Comparison of ENCODE assay signal across 9 mouse cellular contexts in the genomic region with DNA sequence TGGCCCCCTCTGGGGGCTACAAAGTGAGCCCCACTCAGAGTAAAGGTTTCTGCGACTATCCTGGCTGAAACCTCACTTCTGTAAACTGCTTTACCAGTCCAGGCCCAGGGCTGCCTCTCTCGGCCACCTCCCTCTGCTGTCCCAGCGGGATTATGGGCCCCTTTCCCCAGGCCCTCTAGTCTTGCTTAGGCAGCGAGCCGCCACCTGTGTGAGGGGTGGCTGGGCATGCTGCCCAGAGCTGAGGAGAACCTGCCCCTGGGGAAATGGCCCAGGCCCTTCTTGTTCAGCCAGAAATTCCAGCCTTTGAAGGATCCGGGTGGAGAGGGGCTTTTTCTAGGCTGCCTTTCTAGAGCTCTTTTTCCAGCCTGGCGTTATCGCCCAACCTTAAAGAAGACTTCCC. TPM values are rescaled to one million over a fixed set of nuclear protein-coding genes. Genes with fewer than 3 reads are reported as not detected.
A peak's percentile ranks its signal among the peaks of the same experiment; 100 is the strongest.
DNase-seq lines count a peak whose midpoint lies in the region; ATAC-seq and TF ChIP-seq lines count a peak whose summit lies in the region.
"Had no signal": no experiment of that assay in that cellular context is flagged by ENCODE, and none has a peak within 500 bp of the region (broad histone marks: within the 10 kb centered on the region; RNA-seq: fewer than 3 reads in every experiment).

No protein-coding gene starts in this region.

- no peak overlapping the region for H3K9ac ChIP-seq in intestine, embryonic 15.5 days
- no peak overlapping the region for H3K9ac ChIP-seq in intestine, postnatal 0 days (ENCODE audit: low read depth, low read length)
- no peak overlapping the region for H3K9ac ChIP-seq in embryonic facial prominence, embryonic 14.5 days (ENCODE audit: low read depth, low read length)
- no peak overlapping the region for H3K9ac ChIP-seq in stomach, embryonic 15.5 days
- H3K9ac ChIP-seq: liver, embryonic 13.5 days had no signal

- TF ChIP-seq CTCF in intestine, postnatal 0 days (IDR thresholded peaks at IDR 0.05; ENCODE audit: low read depth), result no peak

- peak overlapping the region; percentile 34; the same call in 1 of the 2 replicates for H3K27ac ChIP-seq in intestine, embryonic 15.5 days
- no peak overlapping the region for H3K27ac ChIP-seq in intestine, postnatal 0 days (ENCODE audit: low read depth, low read length)
- peak overlapping the region; percentile 50 for H3K27ac ChIP-seq in embryonic facial prominence, embryonic 14.5 days (replicated peaks; ENCODE audit: low read depth, low read length)
- peak overlapping the region; percentile 70 for H3K27ac ChIP-seq in stomach, embryonic 15.5 days
- H3K27ac ChIP-seq: liver, embryonic 13.5 days had no signal

- peak; percentile 87 for DNase-seq in embryonic facial prominence, embryonic 14.5 days (ENCODE audit: low spot score)
- DNase-seq in kidney, postnatal 4 days, result peak; percentile 51 to 72
- no peak for DNase-seq in urinary bladder, adult 18-20 months (ENCODE audit: low spot score in 2 of 2)
- DNase-seq in layer of hippocampus, postnatal 10 days (ENCODE audit: low spot score in 2 of 2), result no peak
- no peak for DNase-seq in cerebellum, adult 18-20 months
- DNase-seq: liver, embryonic 13.5 days had no signal

- peak; percentile 50 for ATAC-seq in intestine, embryonic 15.5 days
- no peak for ATAC-seq in intestine, postnatal 0 days
- ATAC-seq in embryonic facial prominence, embryonic 14.5 days (ENCODE audit: low read depth), result peak; percentile 79
- peak; percentile 68; the same call in 1 of the 2 replicates for ATAC-seq in stomach, embryonic 15.5 days (ENCODE audit: insufficient read depth, low FRiP score, low read depth)

- no peaks in the 10 kb centered on the region for H3K36me3 ChIP-seq in intestine, embryonic 15.5 days
- no peaks in the 10 kb centered on the region for H3K36me3 ChIP-seq in intestine, postnatal 0 days (ENCODE audit: control insufficient read depth, insufficient read depth)
- H3K36me3 ChIP-seq in embryonic facial prominence, embryonic 14.5 days (ENCODE audit: control insufficient read depth, insufficient read depth, low read length), result no peaks in the 10 kb centered on the region
- H3K36me3 ChIP-seq in stomach, embryonic 15.5 days, result no peaks in the 10 kb centered on the region
- H3K36me3 ChIP-seq: liver, embryonic 13.5 days had no signal

- 50% methylated on average over 8 of the region's 8 CpGs for WGBS in intestine, embryonic 15.5 days
- WGBS in intestine, postnatal 0 days, result 59% methylated on average over 8 of the region's 8 CpGs
- 13% methylated on average over 7 of the region's 8 CpGs for WGBS in embryonic facial prominence, embryonic 14.5 days
- 40% methylated on average over 8 of the region's 8 CpGs for WGBS in stomach, embryonic 15.5 days

- H3K9me3 ChIP-seq in intestine, embryonic 15.5 days, result no peaks in the 10 kb centered on the region
- no peaks in the 10 kb centered on the region for H3K9me3 ChIP-seq in intestine, postnatal 0 days (ENCODE audit: control insufficient read depth)
- H3K9me3 ChIP-seq in embryonic facial prominence, embryonic 14.5 days (ENCODE audit: control insufficient read depth, low read length), result no peaks in the 10 kb centered on the region
- H3K9me3 ChIP-seq in stomach, embryonic 15.5 days, result no peaks in the 10 kb centered on the region
- H3K9me3 ChIP-seq: liver, embryonic 13.5 days had no signal

- peaks cover 16% of the 10 kb centered on the region for H3K4me1 ChIP-seq in intestine, embryonic 15.5 days (replicated peaks)
- H3K4me1 ChIP-seq in intestine, postnatal 0 days (replicated peaks; ENCODE audit: control insufficient read depth, insufficient read depth, low read length), result 0 out of 2 replicates have a peak, but pooled peaks cover 3% of the 10 kb centered on the region
- peaks cover 8% of the 10 kb centered on the region for H3K4me1 ChIP-seq in embryonic facial prominence, embryonic 14.5 days (ENCODE audit: control insufficient read depth, insufficient read depth, low read length)
- H3K4me1 ChIP-seq in stomach, embryonic 15.5 days, result peaks cover 20% of the 10 kb centered on the region

- no peak overlapping the region for H3K4me3 ChIP-seq in intestine, embryonic 15.5 days (replicated peaks)
- H3K4me3 ChIP-seq in intestine, postnatal 0 days (ENCODE audit: low read depth, low read length), result no peak overlapping the region
- no peak overlapping the region for H3K4me3 ChIP-seq in embryonic facial prominence, embryonic 14.5 days (ENCODE audit: low read depth, low read length)
- no peak overlapping the region for H3K4me3 ChIP-seq in stomach, embryonic 15.5 days (replicated peaks)
- H3K4me3 ChIP-seq: liver, embryonic 13.5 days had no signal

- no peak overlapping the region for H3K4me2 ChIP-seq in intestine, embryonic 15.5 days (replicated peaks)
- no peak overlapping the region for H3K4me2 ChIP-seq in intestine, postnatal 0 days (replicated peaks; ENCODE audit: low read depth)
- no peak overlapping the region for H3K4me2 ChIP-seq in embryonic facial prominence, embryonic 14.5 days (ENCODE audit: low read depth, low read length)
- no peak overlapping the region for H3K4me2 ChIP-seq in stomach, embryonic 15.5 days
- H3K4me2 ChIP-seq: liver, embryonic 13.5 days had no signal

- no peaks in the 10 kb centered on the region for H3K27me3 ChIP-seq in intestine, embryonic 15.5 days (replicated peaks)
- H3K27me3 ChIP-seq in intestine, postnatal 0 days (replicated peaks; ENCODE audit: control insufficient read depth, insufficient read depth, low read length), result no peaks in the 10 kb centered on the region
- H3K27me3 ChIP-seq in embryonic facial prominence, embryonic 14.5 days (replicated peaks; ENCODE audit: control insufficient read depth, insufficient read depth, low read length), result no peaks in the 10 kb centered on the region
- H3K27me3 ChIP-seq in stomach, embryonic 15.5 days (replicated peaks), result no peaks in the 10 kb centered on the region
- H3K27me3 ChIP-seq: liver, embryonic 13.5 days had no signal

RNA-seq across cellular contexts. Expression of a gene that starts 35.6 kb away (rescaled TPM):
- polyA plus RNA-seq in intestine, embryonic 15.5 days (2015; fragmentation: Nextera tagmentation; extraction: Ambion mirVana), result 46.0 and 49.9 TPM in 2 replicates
- 69.4 and 71.8 TPM in 2 replicates for polyA plus RNA-seq in intestine, postnatal 0 days (2015; fragmentation: Nextera tagmentation; extraction: Ambion mirVana)
- polyA plus RNA-seq in embryonic facial prominence, embryonic 14.5 days (2014; fragmentation: Nextera tagmentation; extraction: Ambion mirVana), result 33.8 and 40.3 TPM in 2 replicates
- 54.8 and 65.2 TPM in 2 replicates for polyA plus RNA-seq in stomach, embryonic 15.5 days (2015; fragmentation: Nextera tagmentation; extraction: Ambion mirVana)
- total RNA-seq in layer of hippocampus, postnatal 10 days (2021), result 10 to 100 TPM; 29.2 to 31.3 TPM

Comparison
In these comparisons a context has a peak if more than half of its experiments do, and no peak if none do; other contexts are left out.
1. DNase-seq: peak in embryonic facial prominence, embryonic 14.5 days (single experiment) and kidney, postnatal 4 days (2 of 2); none in urinary bladder, adult 18-20 months (0 of 2), layer of hippocampus, postnatal 10 days (0 of 2) and cerebellum, adult 18-20 months (0 of 2).